Mouse (Mus musculus): ENCODE data around the gene Tmem238l. TPM values are rescaled to one million over a fixed set of nuclear protein-coding genes. Genes with fewer than 3 reads are reported as not detected.

The Tmem238l gene
- total RNA-seq (2018; cell fraction: chromatin; rRNA removed), result not detected
- not detected for total RNA-seq (2018; cell fraction: cytosol; rRNA removed)
- not detected for total RNA-seq (2018; cell fraction: nucleus; rRNA removed)
- not detected in 3 replicates for polyA plus RNA-seq (2018)

DNA sequence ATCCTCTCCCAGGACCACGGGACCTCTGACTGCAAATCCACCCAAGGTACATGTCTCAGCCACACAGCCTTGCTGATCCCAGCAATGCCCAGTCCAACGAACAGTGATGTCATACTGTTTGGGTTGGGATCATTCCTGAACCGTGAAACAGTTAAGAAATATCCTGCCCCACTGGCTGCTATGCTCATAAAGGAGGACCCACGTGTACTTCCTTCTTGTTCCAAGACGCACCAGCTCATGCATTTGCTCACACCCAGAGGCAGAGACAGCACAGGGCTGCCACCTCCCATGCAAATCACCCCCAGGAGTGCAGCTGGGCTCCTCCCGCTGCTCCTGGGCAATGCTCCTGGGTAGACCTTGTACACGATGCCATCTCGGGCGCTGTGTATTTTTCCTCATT, at the start of gene Tmem238l:
Tmem238l (plus strand) TSS at position 336 of the 400 bp plus-strand sequence.
- Histone ChIP-seq H3K36me3 (ENCODE audit: inconsistent target) (no peaks in the 10 kb centered on the region), H3K79me2 (ENCODE audit: inconsistent target) (no peaks in the 10 kb centered on the region), H3K27ac (no peak within 1 kb of the TSS), H3K4me3 (ENCODE audit: inconsistent target) (no peak within 1 kb of the TSS)
- 77% methylated on average over 8 of the region's 9 CpGs for WGBS (ENCODE audit: missing documents)

- Histone ChIP-seq H3K79me2 (ENCODE audit: inconsistent target) (no peaks in the 10 kb centered on the region), H3K36me3 (ENCODE audit: inconsistent target) (no peaks in the 10 kb centered on the region), H3K4me3 (ENCODE audit: inconsistent target) (no peak within 1 kb of the TSS), H3K27ac (no peak within 1 kb of the TSS)
- 53% methylated on average over 10 of the region's 10 CpGs for WGBS (ENCODE audit: missing documents)
These were observed 44.6 kb upstream of the Tmem238l start, which contains the start of gene Pirt for GRCm38 (mm10) chr11:66911811-66912210. Gene Pirt, plus strand, starts transcription at chr11:66911981.

- H3K79me2 ChIP-seq (ENCODE audit: inconsistent target), result no peaks in the 10 kb centered on the region
- WGBS (ENCODE audit: missing documents), result 61% methylated on average over 17 of the region's 17 CpGs
- no peak overlapping the region for H3K4me3 ChIP-seq (ENCODE audit: inconsistent target)
- H3K36me3 ChIP-seq (ENCODE audit: inconsistent target), result no peaks in the 10 kb centered on the region
- no peak overlapping the region for H3K27ac ChIP-seq
These were observed 43.6 kb upstream of the Tmem238l start for GRCm38 (mm10) chr11:66912531-66913458.

GRCm38 (mm10) chr11:66914249-66914648, 42.2 kb upstream of the Tmem238l start:
- WGBS (ENCODE audit: missing documents), result 6% methylated on average over 3 of the region's 3 CpGs
- H3K79me2 ChIP-seq (ENCODE audit: inconsistent target), result no peaks in the 10 kb centered on the region
- no peak overlapping the region for H3K4me3 ChIP-seq (ENCODE audit: inconsistent target)
- no peaks in the 10 kb centered on the region for H3K36me3 ChIP-seq (ENCODE audit: inconsistent target)
- H3K27ac ChIP-seq, result no peak overlapping the region

DNA sequence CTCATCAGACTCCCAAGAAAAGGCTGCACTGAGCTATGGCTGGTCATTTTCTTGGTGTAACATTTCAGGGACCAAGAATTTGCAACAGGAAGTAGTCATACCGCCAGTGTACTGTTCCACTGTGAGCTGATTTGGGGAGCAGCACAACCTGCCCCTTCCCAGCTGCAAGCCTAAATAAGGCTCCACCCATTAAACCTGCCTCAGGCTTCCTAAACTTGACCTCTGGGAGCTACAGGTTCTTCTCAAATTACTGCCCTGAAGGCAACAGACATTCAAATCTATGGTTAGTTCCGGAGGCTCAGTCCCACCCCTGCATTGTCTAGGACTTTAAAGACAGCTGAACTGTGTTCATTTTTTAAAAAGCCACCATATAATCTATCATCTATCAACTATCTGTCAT, 36.4 kb upstream of the Tmem238l start:
- WGBS (ENCODE audit: missing documents), result 53% methylated on average over 2 of the region's 2 CpGs
- Histone ChIP-seq H3K36me3 (ENCODE audit: inconsistent target) (no peaks in the 10 kb centered on the region), H3K27ac (no peak overlapping the region), H3K4me3 (ENCODE audit: inconsistent target) (no peak overlapping the region), H3K79me2 (ENCODE audit: inconsistent target) (no peaks in the 10 kb centered on the region)

GRCm38 (mm10) chr11:66924095-66924823, 32.2 kb upstream of the Tmem238l start:
- 81% methylated on average over 11 of the region's 11 CpGs for WGBS (ENCODE audit: missing documents)
- no peak overlapping the region for H3K27ac ChIP-seq
- no peaks in the 10 kb centered on the region for H3K36me3 ChIP-seq (ENCODE audit: inconsistent target)
- no peaks in the 10 kb centered on the region for H3K79me2 ChIP-seq (ENCODE audit: inconsistent target)
- no peak overlapping the region for H3K4me3 ChIP-seq (ENCODE audit: inconsistent target)

DNA sequence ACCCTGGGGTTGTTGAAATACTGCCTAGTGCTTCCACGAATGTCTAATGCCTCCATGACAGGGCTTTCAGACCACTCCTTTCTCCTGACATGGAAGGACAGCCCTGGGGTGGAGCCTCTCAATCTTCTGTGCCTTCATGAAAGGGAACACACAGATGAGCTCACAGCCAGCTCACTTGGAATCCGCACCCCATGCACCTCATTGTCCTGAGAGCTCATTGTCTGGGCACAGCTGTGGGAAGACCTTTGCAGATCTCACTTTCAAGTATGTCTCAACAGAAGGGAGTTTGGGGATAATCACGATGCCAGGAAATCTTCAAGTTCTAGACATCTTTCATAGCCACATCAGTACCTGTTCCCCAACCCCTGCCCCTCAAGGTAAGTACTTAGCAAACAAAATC, 28.1 kb upstream of the Tmem238l start:
- no peaks in the 10 kb centered on the region for H3K36me3 ChIP-seq (ENCODE audit: inconsistent target)
- 72% methylated on average over 3 of the region's 3 CpGs for WGBS (ENCODE audit: missing documents)
- no peak overlapping the region for H3K4me3 ChIP-seq (ENCODE audit: inconsistent target)
- H3K79me2 ChIP-seq (ENCODE audit: inconsistent target), result no peaks in the 10 kb centered on the region
- no peak overlapping the region for H3K27ac ChIP-seq

DNA sequence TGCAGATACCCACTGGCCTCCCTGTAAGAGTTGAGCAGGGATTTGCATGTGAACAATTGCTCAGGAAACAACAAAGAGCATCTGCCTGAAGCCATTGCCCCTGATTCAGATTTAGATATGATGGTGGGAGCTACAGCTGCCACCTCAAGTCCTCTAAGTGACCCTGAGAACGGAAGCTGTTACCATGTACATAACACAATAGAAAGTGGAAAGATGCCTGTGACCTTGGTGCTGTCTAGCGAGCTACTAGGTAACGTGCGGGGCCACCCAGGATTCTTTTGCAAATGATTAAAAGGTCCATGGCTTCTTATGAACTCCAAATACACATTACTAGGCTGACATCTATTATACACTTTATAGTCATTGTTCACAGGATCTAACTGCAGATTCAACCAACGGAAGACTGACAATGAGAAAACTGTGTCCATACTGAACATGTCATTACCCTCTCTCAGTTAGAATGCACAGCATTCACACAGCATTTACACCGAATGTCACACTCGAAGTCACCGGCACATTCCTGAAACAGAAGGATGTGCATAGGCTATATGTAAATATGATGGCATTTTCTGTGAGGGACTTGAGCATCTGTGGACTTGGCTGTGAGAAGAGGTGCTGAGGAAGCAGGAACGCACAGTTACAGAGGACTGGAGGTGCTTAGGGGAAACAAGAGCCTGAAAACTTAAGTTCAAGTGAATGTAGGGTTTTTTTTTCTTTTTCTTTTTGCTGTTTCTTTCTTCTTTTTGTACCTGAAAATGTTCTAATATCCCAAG, 23.4 kb upstream of the Tmem238l start:
- H3K79me2 ChIP-seq (ENCODE audit: inconsistent target), result no peaks in the 10 kb centered on the region
- no peak overlapping the region for H3K27ac ChIP-seq
- WGBS (ENCODE audit: missing documents), result 90% methylated on average over 9 of the region's 9 CpGs
- H3K36me3 ChIP-seq (ENCODE audit: inconsistent target), result no peaks in the 10 kb centered on the region
- H3K4me3 ChIP-seq (ENCODE audit: inconsistent target), result no peak overlapping the region

DNA sequence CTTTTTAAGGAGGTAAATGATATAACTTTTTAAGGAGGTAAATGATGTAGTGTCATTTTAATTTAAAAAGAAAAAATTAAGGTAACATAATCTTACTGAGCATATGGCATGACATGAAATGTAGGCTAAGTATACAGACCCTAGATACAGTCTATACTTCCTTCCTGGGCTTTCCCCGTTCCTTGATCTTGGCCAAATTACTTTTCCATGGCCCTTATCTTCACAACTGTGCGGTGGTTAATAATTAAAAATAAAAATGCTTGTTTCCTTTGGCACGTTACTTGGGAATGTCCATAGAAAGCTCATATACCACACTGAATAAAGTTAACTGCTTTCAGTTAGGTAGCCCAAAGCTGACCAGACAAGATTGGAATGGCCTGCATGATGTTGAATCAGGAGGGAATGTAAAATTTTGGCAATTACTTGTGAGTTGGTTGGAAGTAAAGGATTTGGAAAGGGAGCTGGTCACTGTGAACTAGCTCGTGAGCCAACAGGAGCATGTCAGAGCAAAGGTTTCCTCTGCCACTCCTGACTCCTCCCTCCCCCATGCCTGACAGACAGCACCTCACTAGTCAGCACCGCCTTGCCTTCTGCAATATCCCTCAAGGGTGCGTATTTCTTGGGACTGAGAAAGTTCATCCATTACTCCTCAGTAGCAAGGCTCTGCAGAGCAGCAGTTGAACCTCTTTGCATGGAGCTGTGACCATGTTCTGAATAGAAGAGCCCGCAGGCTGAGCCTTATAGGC, 21.8 kb upstream of the Tmem238l start:
- Histone ChIP-seq H3K4me3 (ENCODE audit: inconsistent target) (no peak overlapping the region), H3K79me2 (ENCODE audit: inconsistent target) (no peaks in the 10 kb centered on the region), H3K36me3 (ENCODE audit: inconsistent target) (no peaks in the 10 kb centered on the region), H3K27ac (no peak overlapping the region)
- WGBS (ENCODE audit: missing documents), result 81% methylated on average over 7 of the region's 7 CpGs

- Histone ChIP-seq H3K4me3 (ENCODE audit: inconsistent target) (no peak overlapping the region), H3K36me3 (ENCODE audit: inconsistent target) (no peaks in the 10 kb centered on the region), H3K27ac (no peak overlapping the region), H3K79me2 (ENCODE audit: inconsistent target) (no peaks in the 10 kb centered on the region)
- WGBS (ENCODE audit: missing documents), result 91% methylated on average over 5 of the region's 5 CpGs
These were observed 14.4 kb upstream of the Tmem238l start for GRCm38 (mm10) chr11:66942011-66942410.

- Histone ChIP-seq H3K36me3 (ENCODE audit: inconsistent target) (no peaks in the 10 kb centered on the region), H3K27ac (no peak overlapping the region), H3K4me3 (ENCODE audit: inconsistent target) (no peak overlapping the region), H3K79me2 (ENCODE audit: inconsistent target) (no peaks in the 10 kb centered on the region)
- 64% methylated on average over 2 of the region's 2 CpGs for WGBS (ENCODE audit: missing documents)
These were observed 11.1 kb upstream of the Tmem238l start for GRCm38 (mm10) chr11:66945224-66945767.

DNA sequence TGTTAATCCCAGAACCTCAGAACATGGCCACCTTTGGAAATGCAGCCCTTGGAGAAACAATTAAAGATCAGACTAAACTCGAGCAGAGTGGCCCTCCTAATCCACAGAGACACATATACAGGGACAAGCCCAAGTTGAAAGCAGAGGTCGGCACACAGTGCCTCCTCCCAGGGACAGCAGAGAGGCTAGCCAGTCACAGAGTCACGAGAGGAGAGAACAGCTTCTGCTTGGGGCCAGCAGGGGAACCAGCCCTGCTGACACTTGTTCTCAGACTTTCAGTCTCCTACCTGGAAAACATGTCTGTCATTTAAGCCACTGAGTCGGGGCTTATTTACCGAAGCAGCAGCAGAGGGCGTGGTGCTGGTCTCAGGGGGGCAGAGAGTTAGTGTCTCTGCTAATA, 9.9 kb upstream of the Tmem238l start:
- Histone ChIP-seq H3K79me2 (ENCODE audit: inconsistent target) (no peaks in the 10 kb centered on the region), H3K36me3 (ENCODE audit: inconsistent target) (no peaks in the 10 kb centered on the region), H3K27ac (no peak overlapping the region), H3K4me3 (ENCODE audit: inconsistent target) (no peak overlapping the region)
- WGBS (ENCODE audit: missing documents), result 74% methylated on average over 6 of the region's 6 CpGs

GRCm38 (mm10) chr11:66946922-66947321, 9.5 kb upstream of the Tmem238l start:
- WGBS (ENCODE audit: missing documents), result 91% methylated on average over 6 of the region's 6 CpGs
- H3K27ac ChIP-seq, result no peak overlapping the region
- H3K79me2 ChIP-seq (ENCODE audit: inconsistent target), result no peaks in the 10 kb centered on the region
- H3K4me3 ChIP-seq (ENCODE audit: inconsistent target), result no peak overlapping the region
- no peaks in the 10 kb centered on the region for H3K36me3 ChIP-seq (ENCODE audit: inconsistent target)

Measured in macrophage (primary cell).